Mouse (Mus musculus) hindbrain, embryonic 12.5 days (tissue): Measurements from ENCODE around the gene Acsl6. TPM values are rescaled to one million over a fixed set of nuclear protein-coding genes. Genes with fewer than 3 reads are reported as not detected.
"Not testable (repeated sequence)": the region's sequence is repeated elsewhere in the genome, so short reads cannot be mapped to it uniquely, and the experiment has no call there.

Source experiments
- ATAC-seq: fragments of 200-750 bp; cut with Nextera tagmentation; 2 replicates; pipeline ENCODE4 v1.8.0; 2017; ENCODE audit warnings: moderate TSS enrichment; ENCODE audit not compliant: low FRiP score
- H3K27ac ChIP-seq: fragments of 300-500 bp; sonication (generic); 2 replicates; pipeline ENCODE4 v1.5.1; 2016; ENCODE audit warnings: mild to moderate bottlenecking
- H3K27me3 ChIP-seq: fragments of 300-500 bp; sonication (generic); 2 replicates; pipeline ENCODE4 v1.6.1; 2016; ENCODE audit warnings: mild to moderate bottlenecking
- H3K36me3 ChIP-seq: fragments of 300-500 bp; sonication (generic); 2 replicates; pipeline ENCODE4 v1.6.1; 2016; ENCODE audit warnings: mild to moderate bottlenecking
- H3K4me1 ChIP-seq: fragments of 300-500 bp; sonication (generic); 2 replicates; pipeline ENCODE4 v1.6.1; 2016
- H3K4me2 ChIP-seq: fragments of 300-500 bp; sonication (generic); replicated peaks from 2 replicates; pipeline ENCODE4 v1.6.1; 2016; ENCODE audit warnings: mild to moderate bottlenecking
- H3K4me3 ChIP-seq: fragments of 300-500 bp; sonication (generic); 2 replicates; pipeline ENCODE4 v1.5.1; 2016; ENCODE audit warnings: mild to moderate bottlenecking
- H3K9ac ChIP-seq: fragments of 300-500 bp; sonication (generic); 2 replicates; pipeline ENCODE4 v1.6.1; 2016; ENCODE audit warnings: mild to moderate bottlenecking, moderate library complexity
- H3K9me3 ChIP-seq: fragments of 300-500 bp; sonication (generic); replicated peaks from 2 replicates; pipeline ENCODE4 v1.6.1; 2016; ENCODE audit warnings: mild to moderate bottlenecking
- WGBS: fragments of 180-500 bp; shearing (Covaris S2); methylation state at CpG from one replicate; pipeline ENCODE4 v1.1.7; 2016; 5-methylcytosine and 5-hydroxymethylcytosine counted together
- polyA plus RNA-seq: library from polyadenylated mRNA; unstranded; fragments of >200 nt; fragmentation: Nextera tagmentation; extraction: Ambion mirVana; gene quantifications from 2 replicates; pipeline ENCODE4 v1.2.1, GENCODE M21; 2016

The Acsl6 gene
- polyA plus RNA-seq, 1 experiment from 2014 or later: 23.4 TPM

GRCm38 (mm10) chr11:54353121-54353576, 49.6 kb downstream of the Acsl6 start:
- no peaks in the 10 kb centered on the region for H3K27me3 ChIP-seq
- no peaks in the 10 kb centered on the region for H3K9me3 ChIP-seq
- H3K4me1 ChIP-seq: peaks cover 16% of the 10 kb centered on the region
- H3K27ac ChIP-seq: peak overlapping the region; percentile 85
- ATAC-seq: peak; percentile 68
- WGBS: 10% methylated on average over 8 of the region's 8 CpGs
- H3K4me3 ChIP-seq: no peak overlapping the region
- no peak overlapping the region; the same call in 1 of the 2 replicates for H3K9ac ChIP-seq
- H3K4me2 ChIP-seq: peak overlapping the region; percentile 31; the same call in 1 of the 2 replicates
- 0 out of 2 replicates have a peak, but pooled peaks cover 3% of the 10 kb centered on the region for H3K36me3 ChIP-seq

GRCm38 (mm10) chr11:54354595-54355563, 51.3 kb downstream of the Acsl6 start:
- peaks cover 6% of the 10 kb centered on the region; the same call in 1 of the 2 replicates for H3K36me3 ChIP-seq
- no peak overlapping the region for H3K4me2 ChIP-seq
- ATAC-seq: peak; percentile 80
- H3K27ac ChIP-seq: 0 out of 2 replicates have a peak overlapping the region, but pooled peaks have one; percentile 40
- H3K9ac ChIP-seq: no peak overlapping the region
- 43% methylated on average over 14 of the region's 15 CpGs for WGBS
- peaks cover 16% of the 10 kb centered on the region for H3K4me1 ChIP-seq
- H3K9me3 ChIP-seq: no peaks in the 10 kb centered on the region
- H3K4me3 ChIP-seq: no peak overlapping the region
- H3K27me3 ChIP-seq: no peaks in the 10 kb centered on the region

GRCm38 (mm10) chr11:54355564-54355955, 52.0 kb downstream of the Acsl6 start:
- no peak overlapping the region for H3K4me2 ChIP-seq
- H3K27ac ChIP-seq: no peak overlapping the region
- H3K27me3 ChIP-seq: no peaks in the 10 kb centered on the region
- no peak overlapping the region for H3K9ac ChIP-seq
- H3K4me1 ChIP-seq: peaks cover 16% of the 10 kb centered on the region
- H3K9me3 ChIP-seq: no peaks in the 10 kb centered on the region
- ATAC-seq: no peak
- peaks cover 5% of the 10 kb centered on the region; the same call in 1 of the 2 replicates for H3K36me3 ChIP-seq
- H3K4me3 ChIP-seq: no peak overlapping the region
- WGBS: 77% methylated on average over 7 of the region's 7 CpGs

GRCm38 (mm10) chr11:54356676-54357075, 53.1 kb downstream of the Acsl6 start:
- Histone ChIP-seq H3K36me3 (peaks cover 7% of the 10 kb centered on the region; the same call in 1 of the 2 replicates), H3K9me3 (no peaks in the 10 kb centered on the region), H3K27ac (no peak overlapping the region), H3K4me1 (peaks cover 16% of the 10 kb centered on the region), H3K9ac (no peak overlapping the region), H3K4me3 (no peak overlapping the region), H3K27me3 (no peaks in the 10 kb centered on the region), H3K4me2 (no peak overlapping the region)
- 65% methylated on average over 4 of the region's 4 CpGs for WGBS
- no peak for ATAC-seq

- Histone ChIP-seq H3K27me3 (no peaks in the 10 kb centered on the region), H3K4me3 (no peak overlapping the region), H3K36me3 (no peaks in the 10 kb centered on the region), H3K27ac (no peak overlapping the region), H3K9ac (no peak overlapping the region), H3K4me1 (no peaks in the 10 kb centered on the region), H3K4me2 (no peak overlapping the region), H3K9me3 (no peaks in the 10 kb centered on the region)
- ATAC-seq: no peak
These were observed 69.0 kb downstream of the Acsl6 start for GRCm38 (mm10) chr11:54372553-54372952.

- Histone ChIP-seq H3K4me1 (no peaks in the 10 kb centered on the region), H3K27ac (no peak overlapping the region), H3K9ac (no peak overlapping the region), H3K4me3 (no peak overlapping the region), H3K9me3 (no peaks in the 10 kb centered on the region), H3K27me3 (no peaks in the 10 kb centered on the region), H3K4me2 (no peak overlapping the region), H3K36me3 (no peaks in the 10 kb centered on the region)
- ATAC-seq: no peak
- WGBS: 63% methylated on average over 8 of the region's 8 CpGs
These were observed 86.8 kb downstream of the Acsl6 start for GRCm38 (mm10) chr11:54390386-54390785.

- no peaks in the 10 kb centered on the region for H3K9me3 ChIP-seq
These were observed 87.7 kb downstream of the Acsl6 start for GRCm38 (mm10) chr11:54391326-54391725.

GRCm38 (mm10) chr11:54396686-54397085, 93.1 kb downstream of the Acsl6 start:
- no peaks in the 10 kb centered on the region for H3K36me3 ChIP-seq
- WGBS: 94% methylated on average over 1 of the region's 1 CpGs
- no peaks in the 10 kb centered on the region for H3K9me3 ChIP-seq
- no peak overlapping the region for H3K27ac ChIP-seq
- no peaks in the 10 kb centered on the region for H3K27me3 ChIP-seq
- ATAC-seq: no peak
- no peaks in the 10 kb centered on the region for H3K4me1 ChIP-seq
- no peak overlapping the region for H3K4me3 ChIP-seq
- H3K4me2 ChIP-seq: no peak overlapping the region
- H3K9ac ChIP-seq: no peak overlapping the region

More at GRCm38 (mm10) chr11:54391326-54391725, 87.7 kb downstream of the Acsl6 start:
- ATAC-seq: no peak
- WGBS: 89% methylated on average over 4 of the region's 4 CpGs
- no peak overlapping the region for H3K4me2 ChIP-seq
- no peak overlapping the region for H3K27ac ChIP-seq
- H3K36me3 ChIP-seq: no peaks in the 10 kb centered on the region
- H3K9ac ChIP-seq: no peak overlapping the region
- no peaks in the 10 kb centered on the region for H3K27me3 ChIP-seq
- H3K4me1 ChIP-seq: no peaks in the 10 kb centered on the region
- H3K4me3 ChIP-seq: no peak overlapping the region

GRCm38 (mm10) chr11:54398058-54398457, 94.5 kb downstream of the Acsl6 start:
- no peak overlapping the region for H3K4me3 ChIP-seq
- H3K27me3 ChIP-seq: no peaks in the 10 kb centered on the region
- no peak overlapping the region for H3K27ac ChIP-seq
- H3K36me3 ChIP-seq: no peaks in the 10 kb centered on the region
- H3K4me2 ChIP-seq: no peak overlapping the region
- H3K4me1 ChIP-seq: no peaks in the 10 kb centered on the region
- WGBS: 91% methylated on average over 4 of the region's 4 CpGs
- no peak for ATAC-seq
- H3K9ac ChIP-seq: no peak overlapping the region
- H3K9me3 ChIP-seq: no peaks in the 10 kb centered on the region

GRCm38 (mm10) chr11:54400803-54401202, 97.2 kb downstream of the Acsl6 start:
- H3K27ac ChIP-seq, H3K9me3 ChIP-seq, H3K36me3 ChIP-seq, H3K27me3 ChIP-seq, H3K4me3 ChIP-seq, H3K4me2 ChIP-seq, ATAC-seq, H3K4me1 ChIP-seq, H3K9ac ChIP-seq: not testable (repeated sequence)
- WGBS: 95% methylated on average over 20 of the region's 20 CpGs

- Histone ChIP-seq H3K4me2 (no peak overlapping the region), H3K9me3 (no peaks in the 10 kb centered on the region), H3K27ac (no peak overlapping the region), H3K27me3 (no peaks in the 10 kb centered on the region), H3K4me3 (no peak overlapping the region), H3K4me1 (no peaks in the 10 kb centered on the region), H3K36me3 (no peaks in the 10 kb centered on the region), H3K9ac (no peak overlapping the region)
- WGBS: 78% methylated on average over 4 of the region's 4 CpGs
- ATAC-seq: no peak
These were observed 101.3 kb downstream of the Acsl6 start for GRCm38 (mm10) chr11:54404885-54405284.

GRCm38 (mm10) chr11:54406930-54407546, 103.4 kb downstream of the Acsl6 start:
- H3K27ac ChIP-seq: no peak overlapping the region
- no peak for ATAC-seq

More at GRCm38 (mm10) chr11:54406930-54407546, 103.4 kb downstream of the Acsl6 start:
- H3K4me2 ChIP-seq: no peak overlapping the region
- no peaks in the 10 kb centered on the region for H3K4me1 ChIP-seq
- no peak overlapping the region for H3K9ac ChIP-seq
- no peak overlapping the region for H3K4me3 ChIP-seq
- H3K9me3 ChIP-seq: no peaks in the 10 kb centered on the region
- H3K27me3 ChIP-seq: no peaks in the 10 kb centered on the region
- WGBS: 86% methylated on average over 4 of the region's 4 CpGs
- H3K36me3 ChIP-seq: no peaks in the 10 kb centered on the region
